Mouse (Mus musculus): ENCODE measurements around the gene Olfr569. TPM values are rescaled to one million over a fixed set of nuclear protein-coding genes. Genes with fewer than 3 reads are reported as not detected.

Gene Olfr569
- not detected in 2 replicates for polyA plus RNA-seq (2016; fragmentation: Nextera tagmentation; extraction: Ambion mirVana)

- H3K4me3 ChIP-seq, result no peak within 1 kb of the TSS
- H3K4me1 ChIP-seq, result no peaks in the 10 kb centered on the region
- WGBS, result 85% methylated on average over 3 of the region's 3 CpGs
- H3K36me3 ChIP-seq, result no peaks in the 10 kb centered on the region
- no peaks in the 10 kb centered on the region for H3K9me3 ChIP-seq (replicated peaks)
- H3K27me3 ChIP-seq (ENCODE audit: low read depth, poor library complexity, severe bottlenecking), result no peaks in the 10 kb centered on the region
- no peak within 1 kb of the TSS for H3K27ac ChIP-seq (replicated peaks)
- no peak for DNase-seq (ENCODE audit: low spot score)
These were observed at the start of gene Olfr569 for GRCm38 (mm10) chr7:102890782-102891181. Gene Olfr569, minus strand, starts transcription at chr7:102890882.

GRCm38 (mm10) chr7:102927105-102927504 is 36.4 kb upstream of the Olfr569 start:
- 84% methylated on average over 3 of the region's 3 CpGs for WGBS
- H3K4me1 ChIP-seq, result no peaks in the 10 kb centered on the region

GRCm38 (mm10) chr7:102924109-102924508 is 33.4 kb upstream of the Olfr569 start, which contains the start of gene Olfr572:
Gene Olfr572, plus strand, starts transcription at chr7:102924409.
- Histone ChIP-seq H3K27ac (replicated peaks) (no peak within 1 kb of the TSS), H3K4me3 (no peak within 1 kb of the TSS), H3K36me3 (no peaks in the 10 kb centered on the region), H3K27me3 (ENCODE audit: low read depth, poor library complexity, severe bottlenecking) (no peaks in the 10 kb centered on the region), H3K4me1 (no peaks in the 10 kb centered on the region), H3K9me3 (replicated peaks) (no peaks in the 10 kb centered on the region)
- WGBS, result 79% methylated on average over 1 of the region's 1 CpGs
- no peak for DNase-seq (ENCODE audit: low spot score)

More at GRCm38 (mm10) chr7:102927105-102927504, 36.4 kb upstream of the Olfr569 start:
- Histone ChIP-seq H3K9me3 (replicated peaks) (no peaks in the 10 kb centered on the region), H3K27me3 (ENCODE audit: low read depth, poor library complexity, severe bottlenecking) (no peaks in the 10 kb centered on the region), H3K4me3 (no peak overlapping the region), H3K36me3 (no peaks in the 10 kb centered on the region), H3K27ac (replicated peaks) (no peak overlapping the region)
- no peak for DNase-seq (ENCODE audit: low spot score)

- H3K27me3 ChIP-seq (ENCODE audit: low read depth, poor library complexity, severe bottlenecking), result no peaks in the 10 kb centered on the region
- no peak overlapping the region for H3K4me3 ChIP-seq
- H3K4me1 ChIP-seq, result no peaks in the 10 kb centered on the region
- no peak for DNase-seq (ENCODE audit: low spot score)
- 28% methylated on average over 1 of the region's 1 CpGs for WGBS
- no peaks in the 10 kb centered on the region for H3K36me3 ChIP-seq
- no peak overlapping the region for H3K27ac ChIP-seq (replicated peaks)
- no peaks in the 10 kb centered on the region for H3K9me3 ChIP-seq (replicated peaks)
These were observed 28.9 kb upstream of the Olfr569 start for GRCm38 (mm10) chr7:102919632-102920031.

- Histone ChIP-seq H3K27me3 (ENCODE audit: low read depth, poor library complexity, severe bottlenecking) (no peaks in the 10 kb centered on the region), H3K4me3 (no peak within 1 kb of the TSS), H3K27ac (replicated peaks) (no peak within 1 kb of the TSS), H3K4me1 (no peaks in the 10 kb centered on the region), H3K36me3 (no peaks in the 10 kb centered on the region), H3K9me3 (replicated peaks) (no peaks in the 10 kb centered on the region)
- DNase-seq (ENCODE audit: low spot score), result no peak
- 69% methylated on average over 4 of the region's 4 CpGs for WGBS
These were observed 26.6 kb upstream of the Olfr569 start, which contains the start of gene Olfr571 for GRCm38 (mm10) chr7:102917032-102917875. Gene Olfr571, minus strand, starts transcription at chr7:102917536.

GRCm38 (mm10) chr7:102916405-102916804 is 25.7 kb upstream of the Olfr569 start:
- Histone ChIP-seq H3K4me1 (no peaks in the 10 kb centered on the region), H3K9me3 (replicated peaks) (no peaks in the 10 kb centered on the region), H3K27ac (replicated peaks) (no peak overlapping the region), H3K36me3 (no peaks in the 10 kb centered on the region), H3K27me3 (ENCODE audit: low read depth, poor library complexity, severe bottlenecking) (no peaks in the 10 kb centered on the region), H3K4me3 (no peak overlapping the region)
- 82% methylated on average over 5 of the region's 5 CpGs for WGBS
- DNase-seq (ENCODE audit: low spot score), result no peak

GRCm38 (mm10) chr7:102915261-102915660 is 24.6 kb upstream of the Olfr569 start:
- Histone ChIP-seq H3K27ac (replicated peaks) (no peak overlapping the region), H3K27me3 (ENCODE audit: low read depth, poor library complexity, severe bottlenecking) (no peaks in the 10 kb centered on the region), H3K4me1 (no peaks in the 10 kb centered on the region), H3K36me3 (no peaks in the 10 kb centered on the region), H3K9me3 (replicated peaks) (no peaks in the 10 kb centered on the region), H3K4me3 (no peak overlapping the region)
- WGBS, result 74% methylated on average over 1 of the region's 1 CpGs
- no peak for DNase-seq (ENCODE audit: low spot score)

- no peak within 1 kb of the TSS for H3K27ac ChIP-seq (replicated peaks)
- no peaks in the 10 kb centered on the region for H3K9me3 ChIP-seq (replicated peaks)
- H3K36me3 ChIP-seq, result no peaks in the 10 kb centered on the region
- no peak within 1 kb of the TSS for H3K4me3 ChIP-seq
- DNase-seq (ENCODE audit: low spot score), result no peak
- H3K4me1 ChIP-seq, result no peaks in the 10 kb centered on the region
- no peaks in the 10 kb centered on the region for H3K27me3 ChIP-seq (ENCODE audit: low read depth, poor library complexity, severe bottlenecking)
These were observed 13.9 kb downstream of the Olfr569 start, which contains the start of gene Olfr568 for GRCm38 (mm10) chr7:102876822-102877221. Gene Olfr568, plus strand, starts transcription at chr7:102877122.

GRCm38 (mm10) chr7:102858665-102859064 is 32.0 kb downstream of the Olfr569 start, which contains the start of gene Olfr566:
Gene Olfr566, minus strand, starts transcription at chr7:102858765.
- 84% methylated on average over 1 of the region's 1 CpGs for WGBS
- DNase-seq (ENCODE audit: low spot score), result no peak
- Histone ChIP-seq H3K9me3 (replicated peaks) (no peaks in the 10 kb centered on the region), H3K4me1 (no peaks in the 10 kb centered on the region), H3K27me3 (ENCODE audit: low read depth, poor library complexity, severe bottlenecking) (no peaks in the 10 kb centered on the region), H3K36me3 (no peaks in the 10 kb centered on the region), H3K4me3 (no peak within 1 kb of the TSS), H3K27ac (replicated peaks) (no peak within 1 kb of the TSS)

- Histone ChIP-seq H3K9me3 (replicated peaks) (no peaks in the 10 kb centered on the region), H3K27me3 (ENCODE audit: low read depth, poor library complexity, severe bottlenecking) (no peaks in the 10 kb centered on the region), H3K36me3 (no peaks in the 10 kb centered on the region), H3K27ac (replicated peaks) (no peak overlapping the region), H3K4me1 (no peaks in the 10 kb centered on the region), H3K4me3 (no peak overlapping the region)
- no peak for DNase-seq (ENCODE audit: low spot score)
These were observed 34.9 kb downstream of the Olfr569 start for GRCm38 (mm10) chr7:102855807-102856206.

Other genes starting within 250 kb of the Olfr569 start
- gene Olfr555, start 232.1 kb downstream of the Olfr569 start, polyA plus RNA-seq (2016; fragmentation: Nextera tagmentation; extraction: Ambion mirVana), result not detected in 2 replicates
- not detected in 2 replicates for gene Olfr556, start 226.0 kb downstream of the Olfr569 start, polyA plus RNA-seq (2016; fragmentation: Nextera tagmentation; extraction: Ambion mirVana)
- 10.1 and 11.8 TPM in 2 replicates for gene Trim68, start 203.6 kb downstream of the Olfr569 start, polyA plus RNA-seq (2016; fragmentation: Nextera tagmentation; extraction: Ambion mirVana)
- not detected in 2 replicates for gene Olfr557, start 195.0 kb downstream of the Olfr569 start, polyA plus RNA-seq (2016; fragmentation: Nextera tagmentation; extraction: Ambion mirVana)
- gene Olfr558, start 188.7 kb downstream of the Olfr569 start, polyA plus RNA-seq (2016; fragmentation: Nextera tagmentation; extraction: Ambion mirVana), result 0.04 TPM in 1 of 2 replicates, not detected in the other
- not detected in 2 replicates for gene Olfr33, start 171.8 kb downstream of the Olfr569 start, polyA plus RNA-seq (2016; fragmentation: Nextera tagmentation; extraction: Ambion mirVana)
- gene Olfr559, start 163.4 kb downstream of the Olfr569 start, polyA plus RNA-seq (2016; fragmentation: Nextera tagmentation; extraction: Ambion mirVana), result not detected in 2 replicates
- gene Olfr560, start 131.5 kb downstream of the Olfr569 start, polyA plus RNA-seq (2016; fragmentation: Nextera tagmentation; extraction: Ambion mirVana), result not detected in 2 replicates
- gene Olfr78, start 131.4 kb downstream of the Olfr569 start, polyA plus RNA-seq (2016; fragmentation: Nextera tagmentation; extraction: Ambion mirVana), result not detected in 2 replicates
- not detected in 2 replicates for gene Olfr561, start 119.7 kb downstream of the Olfr569 start, polyA plus RNA-seq (2016; fragmentation: Nextera tagmentation; extraction: Ambion mirVana)
- not detected in 2 replicates for gene Olfr564, start 87.4 kb downstream of the Olfr569 start, polyA plus RNA-seq (2016; fragmentation: Nextera tagmentation; extraction: Ambion mirVana)
- gene Olfr566, start 32.1 kb downstream of the Olfr569 start, polyA plus RNA-seq (2016; fragmentation: Nextera tagmentation; extraction: Ambion mirVana), result not detected in 2 replicates
- not detected in 2 replicates for gene Olfr568, start 13.8 kb downstream of the Olfr569 start, polyA plus RNA-seq (2016; fragmentation: Nextera tagmentation; extraction: Ambion mirVana)
- gene Olfr570, start 3.7 kb upstream of the Olfr569 start, polyA plus RNA-seq (2016; fragmentation: Nextera tagmentation; extraction: Ambion mirVana), result not detected in 2 replicates
- not detected in 2 replicates for gene Olfr571, start 26.7 kb upstream of the Olfr569 start, polyA plus RNA-seq (2016; fragmentation: Nextera tagmentation; extraction: Ambion mirVana)
- gene Olfr572, start 33.5 kb upstream of the Olfr569 start, polyA plus RNA-seq (2016; fragmentation: Nextera tagmentation; extraction: Ambion mirVana), result not detected in 2 replicates
- not detected in 2 replicates for gene Olfr573-ps1, start 51.7 kb upstream of the Olfr569 start, polyA plus RNA-seq (2016; fragmentation: Nextera tagmentation; extraction: Ambion mirVana)
- gene Olfr574, start 57.6 kb upstream of the Olfr569 start, polyA plus RNA-seq (2016; fragmentation: Nextera tagmentation; extraction: Ambion mirVana), result not detected in 2 replicates
- not detected in 2 replicates for gene Olfr575, start 67.9 kb upstream of the Olfr569 start, polyA plus RNA-seq (2016; fragmentation: Nextera tagmentation; extraction: Ambion mirVana)
- gene Olfr576, start 71.8 kb upstream of the Olfr569 start, polyA plus RNA-seq (2016; fragmentation: Nextera tagmentation; extraction: Ambion mirVana), result not detected in 2 replicates
- not detected in 2 replicates for gene Olfr577, start 85.1 kb upstream of the Olfr569 start, polyA plus RNA-seq (2016; fragmentation: Nextera tagmentation; extraction: Ambion mirVana)
- gene Olfr578, start 98.4 kb upstream of the Olfr569 start, polyA plus RNA-seq (2016; fragmentation: Nextera tagmentation; extraction: Ambion mirVana), result not detected in 2 replicates
- not detected in 2 replicates for gene Olfr582, start 147.1 kb upstream of the Olfr569 start, polyA plus RNA-seq (2016; fragmentation: Nextera tagmentation; extraction: Ambion mirVana)
- not detected in 2 replicates for gene Olfr583, start 160.4 kb upstream of the Olfr569 start, polyA plus RNA-seq (2016; fragmentation: Nextera tagmentation; extraction: Ambion mirVana)
- not detected in 2 replicates for gene Olfr584, start 191.0 kb upstream of the Olfr569 start, polyA plus RNA-seq (2016; fragmentation: Nextera tagmentation; extraction: Ambion mirVana)
- not detected in 2 replicates for gene Olfr585, start 206.8 kb upstream of the Olfr569 start, polyA plus RNA-seq (2016; fragmentation: Nextera tagmentation; extraction: Ambion mirVana)
- not detected in 2 replicates for gene Olfr586, start 234.8 kb upstream of the Olfr569 start, polyA plus RNA-seq (2016; fragmentation: Nextera tagmentation; extraction: Ambion mirVana)
- not detected in 2 replicates for gene Olfr588-ps1, start 250.0 kb upstream of the Olfr569 start, polyA plus RNA-seq (2016; fragmentation: Nextera tagmentation; extraction: Ambion mirVana)

Data from midbrain, embryonic 10.5 days (tissue).